Mouse (Mus musculus) kidney, postnatal 36 days (tissue): ENCODE data around the gene Klhl36.

Experiments used
- DNase-seq, 2 experiments: peaks; one replicate each; pipeline ENCODE4 v3.0.0; 2021 to 2022; ENCODE audit warnings: mixed read lengths in 2 of 2

Gene Klhl36

GRCm38 (mm10) chr8:119887130-119887529 lies 25.1 kb downstream of the Klhl36 start:
- peak; percentile 66 to 85 for DNase-seq

GRCm38 (mm10) chr8:119888012-119888411 lies 25.9 kb downstream of the Klhl36 start:
- DNase-seq = no peak

GRCm38 (mm10) chr8:119897069-119897468 lies 35.0 kb downstream of the Klhl36 start:
- no peak for DNase-seq

- no peak for DNase-seq
Observed at GRCm38 (mm10) chr8:119897933-119898332, 35.9 kb downstream of the Klhl36 start.

GRCm38 (mm10) chr8:119901349-119901748 lies 39.3 kb downstream of the Klhl36 start:
- peak; percentile 69 to 85 for DNase-seq

- peak; percentile 28 to 48 for DNase-seq
Observed at GRCm38 (mm10) chr8:119901952-119902351, 39.9 kb downstream of the Klhl36 start.

GRCm38 (mm10) chr8:119904323-119904911 lies 42.4 kb downstream of the Klhl36 start:
- DNase-seq = no peak

GRCm38 (mm10) chr8:119909944-119910546 lies 48.0 kb downstream of the Klhl36 start, which contains the start of gene Usp10:
Gene Usp10, plus strand, starts transcription at chr8:119910360.
- no peak for DNase-seq

- peak; percentile 90 to 94 for DNase-seq
Observed at GRCm38 (mm10) chr8:119910547-119911257, 48.6 kb downstream of the Klhl36 start, which contains the start of gene Gm20388. Gene Gm20388, plus strand, starts transcription at chr8:119910841.

- DNase-seq = no peak
Observed at GRCm38 (mm10) chr8:119911258-119911962, 49.3 kb downstream of the Klhl36 start.

GRCm38 (mm10) chr8:119912643-119913042 lies 50.6 kb downstream of the Klhl36 start:
- no peak for DNase-seq

GRCm38 (mm10) chr8:119913181-119913580 lies 51.1 kb downstream of the Klhl36 start:
- DNase-seq = no peak

GRCm38 (mm10) chr8:119914161-119914560 lies 52.1 kb downstream of the Klhl36 start:
- DNase-seq = peak in 1 of 2 experiments; percentile 63

GRCm38 (mm10) chr8:119915298-119915697 lies 53.2 kb downstream of the Klhl36 start:
- DNase-seq = no peak

- DNase-seq = no peak
Observed at GRCm38 (mm10) chr8:119916237-119916892, 54.3 kb downstream of the Klhl36 start.

- DNase-seq = no peak
Observed at GRCm38 (mm10) chr8:119917415-119917814, 55.3 kb downstream of the Klhl36 start.

- no peak for DNase-seq
Observed at GRCm38 (mm10) chr8:119918155-119918567, 56.1 kb downstream of the Klhl36 start.

GRCm38 (mm10) chr8:119923259-119923658 lies 61.2 kb downstream of the Klhl36 start:
- DNase-seq = no peak

GRCm38 (mm10) chr8:119925428-119925827 lies 63.4 kb downstream of the Klhl36 start:
- DNase-seq = no peak

- DNase-seq = peak; percentile 49 to 52
Observed at GRCm38 (mm10) chr8:119926474-119926873, 64.4 kb downstream of the Klhl36 start.
